ENCODE assay signal across 8 mouse cellular contexts in the genomic region with DNA sequence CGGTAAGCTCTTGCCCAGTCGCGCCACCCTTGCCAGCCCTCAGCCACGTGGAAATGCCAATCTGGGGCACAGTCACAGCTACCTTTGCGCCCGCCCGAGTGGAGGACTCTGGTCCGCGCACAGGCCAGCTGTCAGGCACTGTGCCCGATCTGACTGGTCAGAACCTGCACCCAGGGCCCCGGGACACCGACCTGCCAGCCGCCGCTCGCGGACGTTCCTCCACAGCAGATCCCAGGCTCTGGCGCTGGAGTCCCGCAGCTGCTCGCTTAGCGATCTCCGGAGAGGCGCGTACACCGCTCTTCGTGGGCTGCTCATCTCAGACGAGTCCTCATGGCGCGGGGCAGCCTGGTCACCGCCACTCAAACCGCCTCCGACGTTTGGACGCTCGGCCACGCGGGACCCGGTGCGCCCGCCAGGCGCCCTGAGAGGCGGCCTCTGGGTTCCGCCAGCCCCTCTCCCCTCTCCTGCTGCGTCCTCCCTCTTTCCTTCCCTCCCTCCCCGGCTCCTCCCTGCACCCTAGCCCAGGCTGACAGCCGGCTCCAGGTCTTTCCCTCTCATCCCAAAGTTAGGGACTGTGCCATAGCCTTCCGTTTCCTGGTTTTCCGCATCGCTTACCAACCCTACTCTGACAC. TPM values are rescaled to one million over a fixed set of nuclear protein-coding genes. Genes with fewer than 3 reads are reported as not detected.
DNase-seq lines count a peak whose midpoint lies in the region; ATAC-seq and TF ChIP-seq lines count a peak whose summit lies in the region.

TSS of gene Stard13 (minus strand) at position 437 of the 632 bp plus-strand sequence.

- ATAC-seq in granulocyte monocyte progenitor cell, adult 5-6 weeks (replicated peaks; ENCODE audit: poor library complexity, severe bottlenecking) = peak; percentile 64
- peak; percentile 88 for ATAC-seq in intestine, embryonic 16.5 days
- peak; percentile 63 for ATAC-seq in limb, embryonic 12.5 days (ENCODE audit: insufficient number of reproducible peaks, insufficient read depth, low FRiP score, low TSS enrichment, low read depth)
- peak; percentile 86 for ATAC-seq in midbrain, embryonic 13.5 days
- ATAC-seq in stomach, postnatal 0 days (ENCODE audit: low FRiP score, low TSS enrichment) = peak; percentile 83

- H3K9me3 ChIP-seq in intestine, embryonic 16.5 days (ENCODE audit: control insufficient read depth, low read length) = no peaks in the 10 kb centered on the region
- H3K9me3 ChIP-seq in limb, embryonic 12.5 days = no peaks in the 10 kb centered on the region
- H3K9me3 ChIP-seq in midbrain, embryonic 13.5 days = no peaks in the 10 kb centered on the region
- H3K9me3 ChIP-seq in stomach, postnatal 0 days (ENCODE audit: control insufficient read depth, low read length) = no peaks in the 10 kb centered on the region

- no peak for TF ChIP-seq CTCF in cerebellum, adult 2 months (IDR thresholded peaks at IDR 0.05; ENCODE audit: borderline replicate concordance, insufficient read depth, low read depth, low read length)
- TF ChIP-seq CTCF in stomach, postnatal 0 days (IDR thresholded peaks at IDR 0.05; ENCODE audit: low read depth) = no peak

- TF ChIP-seq POLR2A in cerebellum, adult 2 months (IDR thresholded peaks at IDR 0.05; ENCODE audit: borderline replicate concordance, insufficient read depth, low read length) = no peak

- WGBS in cerebellum, adult 2 months = under 1% methylated on average over 49 of the region's 49 CpGs
- WGBS in intestine, embryonic 16.5 days = under 1% methylated on average over 49 of the region's 49 CpGs
- under 1% methylated on average over 49 of the region's 49 CpGs for WGBS in limb, embryonic 12.5 days
- 1% methylated on average over 49 of the region's 49 CpGs for WGBS in midbrain, embryonic 13.5 days
- under 1% methylated on average over 45 of the region's 49 CpGs for WGBS in stomach, postnatal 0 days

- H3K4me2 ChIP-seq in intestine, embryonic 16.5 days (ENCODE audit: low read depth, low read length) = peak within 1 kb of the TSS; percentile 94
- H3K4me2 ChIP-seq in limb, embryonic 12.5 days = peak within 1 kb of the TSS; percentile 91
- H3K4me2 ChIP-seq in midbrain, embryonic 13.5 days (replicated peaks) = peak within 1 kb of the TSS; percentile 92
- H3K4me2 ChIP-seq in stomach, postnatal 0 days (replicated peaks; ENCODE audit: low read depth) = peak within 1 kb of the TSS; percentile 96

- no peak for TF ChIP-seq EP300 in stomach, postnatal 0 days (optimal IDR thresholded peaks at IDR 0.05)

- peak; percentile 11 to 15 for DNase-seq in cerebellum, adult 2 months
- DNase-seq in cerebellum, adult 8-10 months = no peak
- DNase-seq in embryo, embryonic 10 days (ENCODE audit: low spot score) = peak; percentile 56
- DNase-seq in stomach, postnatal 0 days (ENCODE audit: low spot score) = peak; percentile 69

- H3K36me3 ChIP-seq in intestine, embryonic 16.5 days (ENCODE audit: control insufficient read depth, insufficient read depth, low read length) = no peaks in the 10 kb centered on the region
- H3K36me3 ChIP-seq in limb, embryonic 12.5 days = no peaks in the 10 kb centered on the region
- no peaks in the 10 kb centered on the region for H3K36me3 ChIP-seq in midbrain, embryonic 13.5 days
- no peaks in the 10 kb centered on the region for H3K36me3 ChIP-seq in stomach, postnatal 0 days (ENCODE audit: control insufficient read depth, insufficient read depth, low read length)

- H3K27ac ChIP-seq in cerebellum, adult 2 months (ENCODE audit: insufficient read depth, low read length) = no peak within 1 kb of the TSS; the same call in 1 of the 2 replicates
- H3K27ac ChIP-seq in intestine, embryonic 16.5 days (ENCODE audit: low read length) = peak within 1 kb of the TSS; percentile 54
- no peak within 1 kb of the TSS for H3K27ac ChIP-seq in limb, embryonic 12.5 days
- no peak within 1 kb of the TSS for H3K27ac ChIP-seq in midbrain, embryonic 13.5 days
- H3K27ac ChIP-seq in stomach, postnatal 0 days (replicated peaks) = peak within 1 kb of the TSS; percentile 45; the same call in 1 of the 2 replicates

- peak within 1 kb of the TSS; percentile 33 for H3K4me3 ChIP-seq in cerebellum, adult 2 months (replicated peaks; ENCODE audit: insufficient read depth, low read depth, low read length)
- peak within 1 kb of the TSS; percentile 69 for H3K4me3 ChIP-seq in intestine, embryonic 16.5 days (ENCODE audit: low read length)
- H3K4me3 ChIP-seq in limb, embryonic 12.5 days (replicated peaks) = peak within 1 kb of the TSS; percentile 56
- peak within 1 kb of the TSS; percentile 47 for H3K4me3 ChIP-seq in midbrain, embryonic 13.5 days (replicated peaks)
- peak within 1 kb of the TSS; percentile 62 for H3K4me3 ChIP-seq in stomach, postnatal 0 days (ENCODE audit: low read depth, low read length)

- no peaks in the 10 kb centered on the region for H3K4me1 ChIP-seq in cerebellum, adult 2 months (ENCODE audit: control insufficient read depth, insufficient read depth, low read length)
- H3K4me1 ChIP-seq in intestine, embryonic 16.5 days (ENCODE audit: control insufficient read depth, insufficient read depth, low read length) = peaks cover 7% of the 10 kb centered on the region; the same call in 1 of the 2 replicates
- peaks cover 15% of the 10 kb centered on the region for H3K4me1 ChIP-seq in limb, embryonic 12.5 days (replicated peaks)
- H3K4me1 ChIP-seq in midbrain, embryonic 13.5 days (replicated peaks) = peaks cover 11% of the 10 kb centered on the region
- 0 out of 2 replicates have a peak, but pooled peaks cover 3% of the 10 kb centered on the region for H3K4me1 ChIP-seq in stomach, postnatal 0 days (replicated peaks; ENCODE audit: control insufficient read depth, insufficient read depth)

- peak within 1 kb of the TSS; percentile 84 for H3K9ac ChIP-seq in intestine, embryonic 16.5 days (ENCODE audit: low read depth, low read length)
- peak within 1 kb of the TSS; percentile 71 for H3K9ac ChIP-seq in limb, embryonic 12.5 days (replicated peaks)
- H3K9ac ChIP-seq in midbrain, embryonic 13.5 days (replicated peaks) = peak within 1 kb of the TSS; percentile 65
- peak within 1 kb of the TSS; percentile 79 for H3K9ac ChIP-seq in stomach, postnatal 0 days (ENCODE audit: low read length)

- H3K27me3 ChIP-seq in cerebellum, adult 2 months (ENCODE audit: control insufficient read depth, insufficient read depth, low read length) = no peaks in the 10 kb centered on the region
- no peaks in the 10 kb centered on the region for H3K27me3 ChIP-seq in intestine, embryonic 16.5 days (replicated peaks; ENCODE audit: control insufficient read depth, insufficient read depth, low read length)
- peaks cover 36% of the 10 kb centered on the region for H3K27me3 ChIP-seq in limb, embryonic 12.5 days
- H3K27me3 ChIP-seq in midbrain, embryonic 13.5 days = peaks cover 26% of the 10 kb centered on the region
- no peaks in the 10 kb centered on the region for H3K27me3 ChIP-seq in stomach, postnatal 0 days (ENCODE audit: control insufficient read depth, insufficient read depth, low read length)

RNA-seq across cellular contexts. Expression of gene Stard13, which starts in this region (rescaled TPM):
- polyA plus RNA-seq in cerebellum, adult 2 months (2012; rRNA removed) = 9.8 and 10.6 TPM in 2 replicates
- total RNA-seq in granulocyte monocyte progenitor cell, adult 5-6 weeks (2014; fragmentation: Nextera tagmentation) = not detected in 2 replicates
- total RNA-seq in granulocyte monocyte progenitor cell, adult 5-6 weeks (2017) = not detected in 2 replicates
- polyA plus RNA-seq in intestine, embryonic 16.5 days (2015; fragmentation: Nextera tagmentation; extraction: Ambion mirVana) = 9.7 and 10.7 TPM in 2 replicates
- 7.1 and 7.9 TPM in 2 replicates for polyA plus RNA-seq in limb, embryonic 12.5 days (2016; fragmentation: Nextera tagmentation; extraction: Ambion mirVana)
- 3.0 and 3.9 TPM in 2 replicates for polyA plus RNA-seq in midbrain, embryonic 13.5 days (2015; fragmentation: Nextera tagmentation; extraction: Ambion mirVana)
- polyA plus RNA-seq in stomach, postnatal 0 days (2015; fragmentation: Nextera tagmentation; extraction: Ambion mirVana) = 4.9 and 6.1 TPM in 2 replicates

Comparison
In these comparisons a context has a peak if more than half of its experiments do, and no peak if none do; other contexts are left out.
1. Peak in ATAC-seq in granulocyte monocyte progenitor cell, adult 5-6 weeks; RNA of the gene not detected or under 1 TPM.
2. H3K27ac ChIP-seq: peak in intestine, embryonic 16.5 days (single experiment) and stomach, postnatal 0 days (single experiment); none in cerebellum, adult 2 months (single experiment), limb, embryonic 12.5 days (single experiment) and midbrain, embryonic 13.5 days (single experiment).
3. Peak in every context shown above with its lines, with median percentiles within 50 percentile points of each other: H3K4me3 ChIP-seq, ATAC-seq, H3K4me2 ChIP-seq and H3K9ac ChIP-seq.